Mouse (Mus musculus) forebrain, embryonic 13.5 days (tissue): Measurements from ENCODE around the gene Os9. TPM values are rescaled to one million over a fixed set of nuclear protein-coding genes. Genes with fewer than 3 reads are reported as not detected.
"Not testable (repeated sequence)": the region's sequence is repeated elsewhere in the genome, so short reads cannot be mapped to it uniquely, and the experiment has no call there.

Experiments
- ATAC-seq: fragments of 200-750 bp; cut with Nextera tagmentation; 2 replicates; pipeline ENCODE4 v1.8.0; 2017
- H3K27ac ChIP-seq: fragments of 300-500 bp; sonication (generic); 2 replicates; pipeline ENCODE4 v1.5.1; 2015; ENCODE audit warnings: inconsistent platforms, mild to moderate bottlenecking, moderate library complexity
- H3K27me3 ChIP-seq: fragments of 300-500 bp; sonication (generic); 2 replicates; pipeline ENCODE4 v1.6.1; 2015; ENCODE audit warnings: mild to moderate bottlenecking, inconsistent platforms
- H3K36me3 ChIP-seq: fragments of 300-500 bp; sonication (generic); 2 replicates; pipeline ENCODE4 v1.6.1; 2015; ENCODE audit warnings: mild to moderate bottlenecking, inconsistent platforms; ENCODE audit not compliant: poor library complexity, severe bottlenecking
- H3K4me1 ChIP-seq: fragments of 300-500 bp; sonication (generic); 2 replicates; pipeline ENCODE4 v1.6.1; 2015; ENCODE audit warnings: inconsistent platforms
- H3K4me2 ChIP-seq: fragments of 300-500 bp; sonication (generic); 2 replicates; pipeline ENCODE4 v1.6.1; 2015; ENCODE audit warnings: inconsistent platforms, mild to moderate bottlenecking, moderate library complexity
- H3K4me3 ChIP-seq: fragments of 300-500 bp; sonication (generic); 2 replicates; pipeline ENCODE4 v1.5.1; 2015; ENCODE audit warnings: mild to moderate bottlenecking, inconsistent platforms
- H3K9ac ChIP-seq: fragments of 300-500 bp; sonication (generic); 2 replicates; pipeline ENCODE4 v1.6.1; 2015; ENCODE audit warnings: mild to moderate bottlenecking, inconsistent platforms
- H3K9me3 ChIP-seq: fragments of 300-500 bp; sonication (generic); replicated peaks from 2 replicates; pipeline ENCODE4 v1.6.1; 2016; ENCODE audit warnings: inconsistent platforms
- WGBS: fragments of 180-500 bp; shearing (Covaris S2); methylation state at CpG from one replicate; pipeline ENCODE4 v1.1.7; 2015; 5-methylcytosine and 5-hydroxymethylcytosine counted together
- polyA plus RNA-seq: library from polyadenylated mRNA; unstranded; fragments of >200 nt; fragmentation: Nextera tagmentation; extraction: Ambion mirVana; gene quantifications from 2 replicates; pipeline ENCODE4 v1.2.1, GENCODE M21; 2015

Os9 gene
- polyA plus RNA-seq, 1 experiment from 2014 or later, result 94.8 TPM

DNA sequence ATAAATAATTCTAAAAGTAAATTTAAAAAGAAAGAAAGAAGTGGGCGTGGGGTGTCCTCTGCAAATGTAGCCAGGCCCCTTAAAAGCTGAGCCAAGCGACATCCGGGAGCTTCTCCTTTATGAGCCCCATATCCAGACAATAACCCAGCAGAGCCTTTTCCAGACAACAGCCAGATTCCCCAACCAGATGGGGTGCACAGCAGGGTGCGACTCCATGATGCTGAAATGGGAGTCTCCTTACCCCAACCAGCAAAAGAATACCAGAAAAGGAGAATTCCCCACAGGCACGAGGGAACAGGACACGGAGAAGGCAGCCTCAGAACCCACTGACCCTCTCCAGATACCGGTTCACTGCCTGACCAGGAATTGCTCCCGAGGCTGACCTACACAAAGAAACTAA lies 22.3 kb upstream of the Os9 start:
- no peaks in the 10 kb centered on the region for H3K4me1 ChIP-seq
- 80% methylated on average over 8 of the region's 8 CpGs for WGBS
- H3K9ac ChIP-seq, result no peak overlapping the region
- H3K4me3 ChIP-seq, result no peak overlapping the region
- no peak overlapping the region for H3K27ac ChIP-seq
- no peaks in the 10 kb centered on the region for H3K36me3 ChIP-seq
- no peaks in the 10 kb centered on the region for H3K27me3 ChIP-seq
- no peaks in the 10 kb centered on the region for H3K9me3 ChIP-seq
- H3K4me2 ChIP-seq, result no peak overlapping the region
- ATAC-seq, result no peak

DNA sequence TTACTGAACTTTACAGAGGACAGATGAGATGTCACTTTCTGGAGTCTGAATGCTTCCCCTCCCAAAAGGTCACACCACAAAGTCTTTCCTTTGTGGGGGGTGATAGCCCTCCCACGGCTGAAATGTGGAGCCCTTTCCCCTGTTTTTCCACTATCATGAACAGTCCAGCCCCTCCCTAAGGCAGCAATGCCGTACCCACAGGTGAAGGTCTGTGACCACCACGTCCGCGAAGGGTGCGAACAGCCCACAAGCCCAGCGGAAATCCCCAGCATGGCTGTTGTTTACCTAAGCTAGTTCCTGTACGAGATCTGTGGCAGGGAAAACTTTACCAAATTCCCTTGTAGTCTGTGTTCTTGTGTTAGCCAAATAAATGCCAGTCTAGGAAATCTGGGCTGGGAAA lies 20.6 kb upstream of the Os9 start:
- 87% methylated on average over 8 of the region's 8 CpGs for WGBS
- H3K9ac ChIP-seq, result no peak overlapping the region

DNA sequence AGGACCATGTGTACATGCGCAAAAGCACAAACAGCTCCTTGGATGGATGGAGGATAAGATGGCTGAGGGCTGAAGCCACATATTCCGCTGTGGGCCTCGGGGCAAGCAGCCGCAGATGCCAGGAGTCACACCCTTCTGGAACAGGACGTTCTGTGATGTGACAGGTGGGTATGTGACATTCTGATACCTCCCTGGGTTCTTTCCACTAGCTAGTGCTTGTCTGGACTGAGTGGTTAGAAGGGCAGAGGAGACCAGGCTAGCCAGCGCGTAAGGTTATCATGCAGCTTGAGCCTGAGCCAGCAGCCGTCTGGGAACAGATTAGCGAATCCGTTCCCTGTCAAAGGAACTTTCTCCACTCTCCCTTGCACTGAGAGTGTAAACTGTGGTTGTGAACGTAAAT lies 20.0 kb upstream of the Os9 start:
- Histone ChIP-seq H3K4me2 (no peak overlapping the region), H3K4me1 (no peaks in the 10 kb centered on the region), H3K9ac (no peak overlapping the region), H3K27me3 (no peaks in the 10 kb centered on the region), H3K27ac (no peak overlapping the region), H3K9me3 (no peaks in the 10 kb centered on the region), H3K4me3 (no peak overlapping the region), H3K36me3 (no peaks in the 10 kb centered on the region)
- WGBS, result 86% methylated on average over 11 of the region's 11 CpGs
- ATAC-seq, result no peak

More for the DNA sequence above, 20.6 kb upstream of the Os9 start:
- Histone ChIP-seq H3K4me2 (no peak overlapping the region), H3K27ac (no peak overlapping the region), H3K27me3 (no peaks in the 10 kb centered on the region), H3K4me3 (no peak overlapping the region), H3K9me3 (no peaks in the 10 kb centered on the region), H3K36me3 (no peaks in the 10 kb centered on the region), H3K4me1 (no peaks in the 10 kb centered on the region)
- ATAC-seq, result no peak

DNA sequence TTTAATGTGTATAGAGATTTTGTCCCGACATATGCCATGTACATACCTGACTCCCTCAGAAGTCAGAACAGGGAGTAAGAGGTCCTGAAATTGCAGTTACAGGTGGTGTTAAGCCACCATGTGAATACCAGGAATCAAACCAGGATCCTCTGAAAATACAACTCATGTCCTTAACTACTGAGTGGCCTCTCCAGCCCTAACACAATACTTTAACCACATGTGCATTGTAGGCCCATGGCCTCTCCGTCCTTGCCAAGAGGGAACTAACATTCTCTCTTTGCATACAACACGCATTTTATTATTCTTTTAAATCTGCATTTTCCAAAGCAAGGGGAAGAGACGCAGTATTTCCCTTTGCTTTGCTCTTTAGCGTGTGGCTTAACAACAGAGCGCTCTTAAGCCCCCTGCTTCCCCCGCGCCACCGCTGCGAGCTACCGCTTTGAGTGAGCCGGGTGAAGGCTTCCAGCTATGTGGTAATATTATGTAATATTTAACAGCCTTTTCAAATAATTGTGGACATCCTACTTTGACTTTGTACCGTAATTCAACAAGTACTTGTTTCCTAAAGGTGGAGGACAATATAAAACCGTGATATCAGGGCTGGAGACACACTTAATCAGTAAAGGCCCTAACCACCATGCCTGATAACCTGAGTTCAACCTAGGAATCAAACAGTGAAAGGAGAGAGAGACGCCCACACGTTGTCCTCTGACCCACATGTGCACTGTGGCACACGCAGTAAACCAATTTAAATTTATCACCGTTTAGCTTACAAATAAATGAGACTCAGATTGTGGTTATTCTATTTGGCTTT lies 17.6 kb upstream of the Os9 start:
- WGBS, result 89% methylated on average over 18 of the region's 18 CpGs
- Histone ChIP-seq H3K36me3 (no peaks in the 10 kb centered on the region), H3K9ac (no peak overlapping the region), H3K9me3 (no peaks in the 10 kb centered on the region), H3K27me3 (no peaks in the 10 kb centered on the region), H3K4me3 (no peak overlapping the region), H3K4me2 (no peak overlapping the region), H3K27ac (no peak overlapping the region), H3K4me1 (no peaks in the 10 kb centered on the region)
- no peak for ATAC-seq

DNA sequence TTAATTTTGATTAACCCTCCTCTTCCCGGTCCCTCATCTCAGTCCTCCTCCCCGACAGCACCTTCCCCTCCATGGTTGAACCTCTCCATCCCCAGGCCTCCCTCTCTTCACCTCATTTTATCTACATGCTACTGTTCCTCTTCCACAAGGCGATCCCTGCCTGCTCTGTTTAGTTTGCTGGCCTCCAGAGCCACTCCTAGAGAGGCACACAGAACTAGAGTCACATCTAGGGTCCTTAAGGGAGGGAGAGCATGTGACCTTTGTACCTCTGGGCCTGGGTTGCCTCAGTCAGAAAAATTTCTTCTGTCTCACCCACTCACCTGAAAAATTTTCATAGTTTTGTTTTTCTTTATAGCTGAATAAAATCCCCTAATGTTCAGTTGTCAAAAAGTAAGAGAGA lies 17.0 kb upstream of the Os9 start:
- no peaks in the 10 kb centered on the region for H3K36me3 ChIP-seq
- no peak overlapping the region for H3K27ac ChIP-seq
- no peak overlapping the region for H3K9ac ChIP-seq
- H3K4me1 ChIP-seq, result no peaks in the 10 kb centered on the region
- H3K27me3 ChIP-seq, result no peaks in the 10 kb centered on the region
- ATAC-seq, result no peak
- WGBS, result 85% methylated on average over 3 of the region's 3 CpGs
- H3K4me2 ChIP-seq, result no peak overlapping the region
- no peak overlapping the region for H3K4me3 ChIP-seq
- no peaks in the 10 kb centered on the region for H3K9me3 ChIP-seq

DNA sequence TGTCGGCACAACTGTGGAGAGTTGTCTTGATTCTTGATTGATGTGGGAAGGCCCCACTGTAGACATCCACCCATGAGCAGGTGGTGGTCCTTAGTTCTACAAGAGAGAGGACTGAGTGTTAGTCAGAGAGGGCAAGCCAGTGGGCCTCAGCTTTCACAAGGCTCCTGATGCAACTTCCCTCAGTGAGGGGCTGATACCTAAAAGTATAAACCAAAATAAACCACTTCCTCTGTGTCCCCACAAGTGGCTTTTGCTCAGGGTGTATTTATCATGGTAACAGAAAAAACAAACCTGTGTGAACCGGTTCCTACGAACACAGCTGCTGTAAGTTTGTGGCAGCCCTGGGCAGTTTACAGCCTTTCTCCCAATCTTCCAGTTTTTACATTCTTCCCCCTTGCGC lies 15.6 kb upstream of the Os9 start:
- Histone ChIP-seq H3K4me3 (no peak overlapping the region), H3K4me1 (no peaks in the 10 kb centered on the region), H3K27me3 (no peaks in the 10 kb centered on the region), H3K9ac (no peak overlapping the region), H3K36me3 (no peaks in the 10 kb centered on the region), H3K4me2 (no peak overlapping the region), H3K9me3 (no peaks in the 10 kb centered on the region), H3K27ac (no peak overlapping the region)
- no peak for ATAC-seq
- WGBS, result 93% methylated on average over 4 of the region's 4 CpGs

DNA sequence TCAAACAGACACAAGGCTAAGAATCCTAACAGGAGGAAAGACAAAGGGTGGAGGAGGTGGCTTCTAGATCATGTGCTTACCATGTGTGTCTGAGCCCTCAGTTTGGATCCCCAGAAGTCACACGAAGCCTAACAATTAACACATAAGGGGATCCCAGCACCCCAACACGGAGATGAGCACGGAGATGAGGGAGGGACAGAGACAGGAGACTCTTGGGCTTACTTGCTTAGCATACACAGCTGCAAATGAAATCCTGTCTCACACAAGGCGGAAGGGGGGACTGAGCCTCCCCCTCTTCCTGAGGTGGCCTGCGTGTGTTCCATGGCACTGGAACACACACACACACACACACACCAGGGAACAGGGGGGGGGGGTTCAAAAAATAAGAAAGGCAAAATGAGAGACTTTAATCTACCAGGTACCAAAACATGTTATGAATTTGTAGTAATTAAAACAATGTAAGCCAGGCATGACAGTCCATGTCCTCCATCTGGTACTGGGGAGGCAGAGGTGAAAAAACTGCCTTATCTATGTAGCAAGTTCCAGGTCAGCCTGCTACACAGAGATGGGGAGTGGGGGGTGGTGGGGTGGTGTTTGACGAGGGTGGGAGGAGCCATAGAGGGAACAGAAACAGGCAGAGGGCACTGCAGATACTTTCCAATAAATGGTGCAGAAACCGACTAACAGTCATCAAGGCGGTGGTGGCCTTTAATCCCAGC lies 14.3 kb upstream of the Os9 start:
- H3K9me3 ChIP-seq, result no peaks in the 10 kb centered on the region
- H3K9ac ChIP-seq, result no peak overlapping the region
- no peak overlapping the region for H3K4me2 ChIP-seq
- no peaks in the 10 kb centered on the region for H3K27me3 ChIP-seq
- whole genome bisulfite sequencing, result 63% methylated on average over 8 of the region's 8 CpGs
- no peak overlapping the region for H3K4me3 ChIP-seq
- no peaks in the 10 kb centered on the region for H3K4me1 ChIP-seq
- H3K36me3 ChIP-seq, result no peaks in the 10 kb centered on the region
- H3K27ac ChIP-seq, result no peak overlapping the region
- no peak for ATAC-seq

DNA sequence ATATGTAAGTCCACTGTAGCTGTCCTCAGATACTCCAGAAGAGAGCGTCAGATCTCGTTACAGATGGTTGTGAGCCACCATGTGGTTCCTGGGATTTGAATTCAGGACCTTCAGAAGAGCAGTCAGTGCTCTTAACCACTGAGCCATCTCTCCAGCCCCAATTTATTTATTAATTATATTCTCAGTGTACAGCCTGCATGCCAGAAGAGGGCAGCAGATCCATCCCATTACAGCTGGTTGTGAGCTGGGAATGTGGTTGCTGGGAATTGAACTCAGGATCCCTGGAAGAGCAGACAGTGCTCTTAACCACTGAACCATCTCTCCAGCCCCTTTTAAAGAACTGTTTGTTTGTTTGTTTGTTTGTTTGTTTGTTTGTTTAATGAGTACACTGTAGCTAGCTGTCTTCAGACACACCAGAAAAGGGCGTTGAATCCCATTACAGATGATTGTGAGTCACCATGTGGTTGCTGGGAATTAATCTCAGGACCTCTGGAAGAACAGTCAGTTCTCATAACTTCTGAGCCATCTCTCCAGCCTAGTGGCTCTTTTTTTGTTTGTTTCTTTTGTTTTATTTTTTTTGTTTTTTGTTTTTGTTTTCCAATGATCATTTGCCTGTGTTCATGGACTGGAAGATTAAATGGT lies 13.6 kb upstream of the Os9 start:
- H3K4me3 ChIP-seq, H3K9ac ChIP-seq, H3K4me1 ChIP-seq, H3K36me3 ChIP-seq, H3K27ac ChIP-seq, H3K9me3 ChIP-seq, ATAC-seq, H3K27me3 ChIP-seq, H3K4me2 ChIP-seq: not testable (repeated sequence)
- 89% methylated on average over 3 of the region's 3 CpGs for WGBS

DNA sequence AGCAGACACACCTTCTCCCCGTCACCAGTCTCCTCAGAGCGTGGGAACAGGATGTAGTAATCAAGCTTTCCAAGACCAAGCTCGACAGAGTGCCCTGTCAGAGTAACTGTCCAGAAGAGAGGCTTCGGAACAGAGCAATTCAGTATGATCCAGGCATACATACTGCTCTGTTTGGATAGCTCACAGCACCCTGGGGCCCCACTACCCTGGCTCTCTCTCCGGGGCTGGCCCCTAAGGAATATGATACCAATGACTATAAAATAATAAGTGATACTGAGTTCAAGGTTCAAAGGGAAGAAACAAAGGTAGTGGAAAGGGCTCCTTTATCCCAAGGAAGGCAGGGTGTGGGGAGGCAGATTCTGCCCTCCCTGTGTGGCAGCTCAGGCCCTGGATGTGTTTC lies 11.5 kb upstream of the Os9 start:
- Histone ChIP-seq H3K27me3 (no peaks in the 10 kb centered on the region), H3K4me1 (no peaks in the 10 kb centered on the region), H3K9me3 (no peaks in the 10 kb centered on the region), H3K27ac (no peak overlapping the region), H3K9ac (no peak overlapping the region), H3K36me3 (no peaks in the 10 kb centered on the region), H3K4me2 (no peak overlapping the region), H3K4me3 (no peak overlapping the region)
- ATAC-seq, result no peak
- WGBS, result 72% methylated on average over 5 of the region's 5 CpGs

DNA sequence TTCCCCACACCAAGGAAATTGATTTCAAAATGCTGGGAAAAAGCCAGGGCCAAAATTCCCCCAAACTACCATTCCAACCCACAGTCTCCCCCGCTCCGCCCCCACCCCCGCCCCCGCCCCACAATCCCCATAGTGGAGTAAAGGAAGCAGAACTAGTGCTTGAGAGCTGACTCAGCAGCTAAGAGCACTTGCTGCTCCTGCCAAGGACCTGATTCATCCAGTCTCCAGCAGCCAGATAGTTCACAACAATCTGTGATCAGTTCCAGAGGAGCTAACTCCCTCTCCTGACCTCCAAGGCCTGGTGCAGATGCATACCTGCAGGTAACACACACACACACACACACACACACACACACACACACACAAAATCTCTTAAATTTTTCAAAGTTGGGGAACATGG lies 8.5 kb upstream of the Os9 start:
- Histone ChIP-seq H3K4me3 (no peak overlapping the region), H3K36me3 (no peaks in the 10 kb centered on the region), H3K4me2 (no peak overlapping the region), H3K9ac (no peak overlapping the region), H3K9me3 (no peaks in the 10 kb centered on the region), H3K27me3 (no peaks in the 10 kb centered on the region), H3K4me1 (no peaks in the 10 kb centered on the region), H3K27ac (no peak overlapping the region)
- ATAC-seq, result no peak
- 74% methylated on average over 4 of the region's 4 CpGs for WGBS

DNA sequence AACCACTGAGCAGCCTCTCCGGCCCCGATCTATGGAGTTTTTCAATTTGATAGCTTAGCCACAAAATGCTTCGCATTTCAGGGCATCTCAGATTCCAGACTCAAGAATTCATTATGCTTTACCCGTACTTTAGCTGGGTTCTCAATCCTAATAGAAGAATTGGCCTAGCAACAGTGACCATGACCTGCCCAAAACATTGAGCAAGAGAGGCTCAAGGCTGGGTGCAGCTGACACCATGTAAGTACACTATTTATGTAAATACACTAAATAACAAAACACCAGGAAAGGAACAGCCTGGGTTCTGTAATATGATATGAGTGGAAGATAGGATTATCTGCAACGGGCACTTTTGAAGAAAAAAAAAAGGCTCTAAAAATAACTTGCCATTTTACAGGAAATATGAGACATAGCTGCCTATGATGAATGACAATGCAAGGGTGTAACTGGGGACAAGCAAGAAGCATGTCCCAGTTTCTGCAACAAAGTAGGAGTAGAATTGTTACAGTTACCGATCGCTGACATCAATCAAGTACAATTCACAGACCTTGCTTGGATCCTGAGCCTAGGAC lies 6.9 kb upstream of the Os9 start:
- Histone ChIP-seq H3K36me3 (no peaks in the 10 kb centered on the region), H3K9ac (no peak overlapping the region), H3K27me3 (no peaks in the 10 kb centered on the region), H3K27ac (no peak overlapping the region), H3K4me2 (no peak overlapping the region), H3K4me1 (peaks cover 8% of the 10 kb centered on the region), H3K9me3 (no peaks in the 10 kb centered on the region), H3K4me3 (no peak overlapping the region)
- no peak for ATAC-seq
- 87% methylated on average over 7 of the region's 7 CpGs for WGBS

DNA sequence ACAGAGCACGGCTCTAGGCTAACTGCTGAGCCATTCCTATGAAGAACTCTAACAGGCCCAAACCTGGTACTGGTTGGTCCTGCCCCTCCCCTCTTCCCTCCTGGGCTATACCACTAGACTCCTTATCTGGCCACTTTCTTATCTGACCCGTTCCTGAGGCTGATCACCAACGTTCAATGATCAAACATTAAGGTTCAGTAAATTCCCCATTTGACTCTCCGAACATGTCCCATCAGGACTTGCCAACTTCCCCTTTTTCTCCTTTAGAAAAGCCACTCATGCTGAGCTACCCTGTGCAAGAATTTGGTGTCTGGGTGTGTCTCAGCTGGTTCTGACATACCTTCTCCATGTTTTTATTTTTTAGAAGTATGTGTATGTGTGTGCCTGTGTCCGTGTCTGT lies 5.6 kb upstream of the Os9 start:
- Histone ChIP-seq H3K9ac (no peak overlapping the region), H3K4me2 (no peak overlapping the region), H3K36me3 (no peaks in the 10 kb centered on the region), H3K9me3 (no peaks in the 10 kb centered on the region), H3K4me3 (no peak overlapping the region), H3K27me3 (no peaks in the 10 kb centered on the region), H3K27ac (no peak overlapping the region), H3K4me1 (peaks cover 13% of the 10 kb centered on the region)
- ATAC-seq, result no peak
- WGBS, result 86% methylated on average over 5 of the region's 5 CpGs
